Mouse (Mus musculus): Measurements from ENCODE around the gene Tesk2. TPM values are rescaled to one million over a fixed set of nuclear protein-coding genes. Genes with fewer than 3 reads are reported as not detected.
A peak's percentile ranks its signal among the peaks of the same experiment; 100 is the strongest.

Tesk2 gene
- polyA plus RNA-seq, 2 experiments, result 1.6 to 3.2 TPM

DNA sequence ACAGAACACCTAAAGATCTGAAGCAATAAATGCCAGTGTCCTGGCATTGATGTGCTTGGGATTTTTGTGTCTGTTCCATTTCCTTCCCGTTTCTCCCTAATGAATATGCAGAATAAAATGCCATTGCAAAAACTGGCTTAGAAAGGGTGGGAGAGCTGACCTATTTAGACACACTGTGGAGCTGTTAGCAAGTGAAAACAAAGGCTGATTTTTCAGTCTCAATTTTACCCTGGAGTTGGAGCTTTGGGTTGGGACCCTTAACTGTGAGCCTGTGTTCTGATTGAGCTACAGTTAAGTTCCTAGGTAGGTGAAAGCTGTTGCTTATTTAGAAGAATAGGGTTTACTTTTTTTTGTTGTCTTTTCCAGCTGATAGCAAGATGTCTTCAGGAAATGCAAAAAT, 33.7 kb upstream of the Tesk2 start:
- Histone ChIP-seq H3K4me3 (ENCODE audit: insufficient read depth in 1 of 2, low read depth in 2 of 2, low read length in 2 of 2) (peak overlapping the region; percentile 62 to 85), H3K27ac (no peak overlapping the region), H3K4me1 (replicated peaks; ENCODE audit: control insufficient read depth in 2 of 2, insufficient read depth in 2 of 2, low read length in 1 of 2) (peaks cover 18 to 31% of the 10 kb centered on the region in 2 experiments)

DNA sequence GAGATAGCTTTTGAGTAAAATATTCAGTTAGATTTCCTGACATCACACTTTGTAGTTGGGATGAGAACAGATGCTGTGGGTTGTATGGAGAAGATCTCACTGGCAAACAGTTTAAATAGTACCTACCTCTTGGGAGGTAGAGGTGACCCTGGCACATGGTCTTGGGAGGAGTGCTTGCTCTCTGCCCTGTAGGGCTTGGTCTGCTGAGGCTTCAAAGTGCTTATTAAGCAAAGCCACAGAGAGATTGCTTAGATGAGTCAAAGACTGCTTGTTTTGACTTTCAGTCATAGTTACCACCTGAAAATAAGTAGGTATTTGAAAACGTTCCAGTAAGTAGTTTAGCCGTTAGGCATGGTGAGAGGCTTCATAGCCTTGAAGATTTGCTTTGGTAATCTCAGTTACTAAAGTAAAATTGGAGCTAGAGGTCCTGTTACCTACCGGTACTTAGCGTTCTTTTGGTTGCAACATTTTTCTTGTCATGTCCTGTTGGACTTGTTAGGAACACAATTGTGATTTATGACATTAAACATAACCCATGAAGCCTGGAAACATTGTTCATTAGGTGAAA, 31.4 kb upstream of the Tesk2 start:
- H3K27ac ChIP-seq, result no peak overlapping the region
- H3K36me3 ChIP-seq (replicated peaks; ENCODE audit: control insufficient read depth, insufficient read depth, low read depth), result peaks cover 38% of the 10 kb centered on the region
- no peak overlapping the region for H3K4me3 ChIP-seq (ENCODE audit: insufficient read depth in 1 of 2, low read depth in 2 of 2, low read length in 2 of 2)
- no peaks in the 10 kb centered on the region for H3K27me3 ChIP-seq (ENCODE audit: control insufficient read depth, insufficient read depth, low read length)
- DNase-seq (ENCODE audit: low read depth in 3 of 3, low spot score in 3 of 3) (no peak), ATAC-seq (ENCODE audit: insufficient read depth) (no peak)
- H3K9me3 ChIP-seq (ENCODE audit: control insufficient read depth, low read length), result no peaks in the 10 kb centered on the region
- H3K4me2 ChIP-seq (ENCODE audit: low read depth), result no peak overlapping the region
- no peak for TF ChIP-seq EP300 (IDR thresholded peaks at IDR 0.05; ENCODE audit: low read depth)
- TF ChIP-seq CTCF (IDR thresholded peaks at IDR 0.05; ENCODE audit: low read depth), result no peak
- WGBS (ENCODE audit: insufficient replicate concordance), result 72% methylated on average over 4 of the region's 4 CpGs
- no peak overlapping the region for H3K9ac ChIP-seq (replicated peaks)
- H3K4me1 ChIP-seq (replicated peaks; ENCODE audit: control insufficient read depth in 2 of 2, insufficient read depth in 2 of 2, low read length in 1 of 2), result peaks cover 14 to 19% of the 10 kb centered on the region in 2 experiments

More for the DNA sequence above, 33.7 kb upstream of the Tesk2 start:
- no peak for TF ChIP-seq EP300 (IDR thresholded peaks at IDR 0.05; ENCODE audit: low read depth)
- TF ChIP-seq CTCF (IDR thresholded peaks at IDR 0.05; ENCODE audit: low read depth), result no peak
- Histone ChIP-seq H3K4me2 (ENCODE audit: low read depth) (peak overlapping the region; percentile 86), H3K36me3 (replicated peaks; ENCODE audit: control insufficient read depth, insufficient read depth, low read depth) (peaks cover 22% of the 10 kb centered on the region), H3K9ac (replicated peaks) (peak overlapping the region; percentile 53; the same call in 1 of the 2 replicates), H3K9me3 (ENCODE audit: control insufficient read depth, low read length) (no peaks in the 10 kb centered on the region), H3K27me3 (ENCODE audit: control insufficient read depth, insufficient read depth, low read length) (no peaks in the 10 kb centered on the region)
- 30% methylated on average over 1 of the region's 1 CpGs for WGBS (ENCODE audit: insufficient replicate concordance)
- ATAC-seq (ENCODE audit: insufficient read depth) (no peak), DNase-seq (ENCODE audit: low read depth in 3 of 3, low spot score in 3 of 3) (no peak)

DNA sequence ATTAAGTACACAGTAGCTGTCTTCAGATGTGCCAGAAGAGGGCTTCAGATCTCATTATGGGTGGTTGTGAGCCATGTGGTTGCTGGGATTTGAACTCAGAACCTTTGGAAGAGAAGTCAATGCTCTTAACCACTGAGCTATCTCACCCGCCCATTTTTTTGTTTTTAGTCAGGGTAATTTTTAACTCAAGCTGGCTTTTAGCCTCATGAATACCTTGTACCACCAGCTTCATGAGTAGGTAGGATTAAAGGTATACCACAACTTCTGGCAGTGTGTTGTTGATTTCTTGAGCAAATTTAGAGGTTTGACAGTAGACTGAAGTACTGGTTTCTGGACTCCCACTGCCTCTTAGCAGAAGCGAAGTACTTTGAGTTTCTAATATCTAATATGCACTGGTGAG, 28.6 kb upstream of the Tesk2 start:
- peaks cover 52% of the 10 kb centered on the region for H3K36me3 ChIP-seq (replicated peaks; ENCODE audit: control insufficient read depth, insufficient read depth, low read depth)

DNA sequence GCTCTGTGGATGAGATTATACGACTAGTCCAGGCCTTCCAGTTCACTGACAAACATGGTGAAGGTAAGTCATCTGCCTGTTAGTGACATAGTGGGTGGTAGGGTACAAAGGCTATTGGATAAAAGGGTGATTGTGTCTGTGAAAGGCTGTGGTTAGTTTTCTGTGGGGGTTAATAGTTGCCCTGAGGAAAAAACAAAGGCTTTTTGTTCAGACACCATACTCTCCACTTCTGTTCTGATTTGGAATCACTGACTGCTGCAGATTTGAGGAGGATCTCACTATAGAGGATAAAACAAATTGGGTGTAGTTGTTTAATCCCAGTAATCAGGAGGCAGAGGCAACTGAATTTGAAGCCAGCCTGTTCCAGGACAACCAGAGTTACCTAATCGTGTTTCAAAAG, 27.0 kb upstream of the Tesk2 start:
- H3K27me3 ChIP-seq (ENCODE audit: control insufficient read depth, insufficient read depth, low read length), result no peaks in the 10 kb centered on the region
- no peak overlapping the region for H3K9ac ChIP-seq (replicated peaks)
- ATAC-seq (ENCODE audit: insufficient read depth) (no peak), DNase-seq (ENCODE audit: low read depth in 3 of 3, low spot score in 3 of 3) (no peak)
- no peak overlapping the region for H3K4me2 ChIP-seq (ENCODE audit: low read depth)
- H3K27ac ChIP-seq, result no peak overlapping the region
- H3K4me3 ChIP-seq (ENCODE audit: insufficient read depth in 1 of 2, low read depth in 2 of 2, low read length in 2 of 2), result no peak overlapping the region
- peaks cover 54% of the 10 kb centered on the region for H3K36me3 ChIP-seq (replicated peaks; ENCODE audit: control insufficient read depth, insufficient read depth, low read depth)
- no peaks in the 10 kb centered on the region for H3K4me1 ChIP-seq (replicated peaks; ENCODE audit: control insufficient read depth in 2 of 2, insufficient read depth in 2 of 2, low read length in 1 of 2)
- H3K9me3 ChIP-seq (ENCODE audit: control insufficient read depth, low read length), result no peaks in the 10 kb centered on the region
- TF ChIP-seq EP300 (IDR thresholded peaks at IDR 0.05; ENCODE audit: low read depth) (no peak), CTCF (IDR thresholded peaks at IDR 0.05; ENCODE audit: low read depth) (no peak)
- WGBS (ENCODE audit: insufficient replicate concordance), result 68% methylated on average over 2 of the region's 2 CpGs

More for the DNA sequence above, 28.6 kb upstream of the Tesk2 start:
- Histone ChIP-seq H3K4me2 (ENCODE audit: low read depth) (no peak overlapping the region), H3K9ac (replicated peaks) (no peak overlapping the region), H3K4me1 (replicated peaks; ENCODE audit: control insufficient read depth in 2 of 2, insufficient read depth in 2 of 2, low read length in 1 of 2) (peaks cover 1 to 5% of the 10 kb centered on the region in 2 experiments), H3K27me3 (ENCODE audit: control insufficient read depth, insufficient read depth, low read length) (no peaks in the 10 kb centered on the region), H3K9me3 (ENCODE audit: control insufficient read depth, low read length) (no peaks in the 10 kb centered on the region), H3K27ac (no peak overlapping the region), H3K4me3 (ENCODE audit: insufficient read depth in 1 of 2, low read depth in 2 of 2, low read length in 2 of 2) (no peak overlapping the region)
- TF ChIP-seq EP300 (IDR thresholded peaks at IDR 0.05; ENCODE audit: low read depth), result no peak
- no peak for TF ChIP-seq CTCF (IDR thresholded peaks at IDR 0.05; ENCODE audit: low read depth)
- DNase-seq (ENCODE audit: low read depth in 3 of 3, low spot score in 3 of 3), result no peak
- WGBS (ENCODE audit: insufficient replicate concordance), result 72% methylated on average over 2 of the region's 2 CpGs
- no peak for ATAC-seq (ENCODE audit: insufficient read depth)

DNA sequence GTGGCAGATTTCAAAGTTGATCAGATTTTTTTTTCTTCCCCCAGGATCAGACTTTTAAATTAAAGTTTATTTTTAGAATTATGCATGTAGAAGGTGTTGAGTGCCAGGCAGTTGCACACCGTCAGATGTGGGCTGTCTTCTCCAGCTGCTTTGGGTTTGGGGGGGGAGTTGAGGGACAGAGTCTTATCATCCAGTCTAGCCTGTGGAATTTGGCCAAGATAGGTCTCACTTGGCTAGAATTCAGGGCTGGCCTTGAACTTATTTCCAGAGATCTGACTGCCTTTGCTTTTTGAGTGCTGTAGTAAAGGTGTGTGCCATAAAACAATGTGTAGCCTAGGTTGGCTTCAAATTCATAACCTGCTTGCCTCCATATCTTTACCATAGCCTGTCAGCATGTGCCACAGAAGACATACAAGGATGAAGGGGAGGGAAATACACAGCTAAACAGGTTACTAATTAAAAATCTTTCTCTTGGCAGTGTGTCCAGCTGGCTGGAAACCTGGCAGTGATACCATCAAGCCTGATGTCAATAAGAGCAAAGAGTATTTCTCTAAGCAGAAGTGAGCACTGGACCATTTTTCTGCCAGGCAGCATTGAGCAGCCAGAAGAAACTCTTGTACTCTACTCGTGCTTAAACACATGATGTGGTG, 21.9 kb upstream of the Tesk2 start:
- Histone ChIP-seq H3K27me3 (ENCODE audit: control insufficient read depth, insufficient read depth, low read length) (no peaks in the 10 kb centered on the region), H3K9ac (replicated peaks) (no peak overlapping the region), H3K4me1 (replicated peaks; ENCODE audit: control insufficient read depth in 2 of 2, insufficient read depth in 2 of 2, low read length in 1 of 2) (no peaks in the 10 kb centered on the region), H3K27ac (no peak overlapping the region), H3K4me2 (ENCODE audit: low read depth) (no peak overlapping the region), H3K9me3 (ENCODE audit: control insufficient read depth, low read length) (no peaks in the 10 kb centered on the region), H3K36me3 (replicated peaks; ENCODE audit: control insufficient read depth, insufficient read depth, low read depth) (peaks cover 33% of the 10 kb centered on the region), H3K4me3 (ENCODE audit: insufficient read depth in 1 of 2, low read depth in 2 of 2, low read length in 2 of 2) (no peak overlapping the region)
- 30% methylated on average over 2 of the region's 2 CpGs for WGBS (ENCODE audit: insufficient replicate concordance)
- TF ChIP-seq CTCF (IDR thresholded peaks at IDR 0.05; ENCODE audit: low read depth) (no peak), EP300 (IDR thresholded peaks at IDR 0.05; ENCODE audit: low read depth) (no peak)
- ATAC-seq (ENCODE audit: insufficient read depth), result no peak
- no peak for DNase-seq (ENCODE audit: low read depth in 3 of 3, low spot score in 3 of 3)

Measured in liver, embryonic 14.5 days (tissue).